Mouse (Mus musculus): ENCODE results near the gene Zfp36l2.
A peak's percentile ranks its signal among the peaks of the same experiment; 100 is the strongest.
"Not testable (repeated sequence)": the region's sequence is repeated elsewhere in the genome, so short reads cannot be mapped to it uniquely, and the experiment has no call there.

The Zfp36l2 gene

DNA sequence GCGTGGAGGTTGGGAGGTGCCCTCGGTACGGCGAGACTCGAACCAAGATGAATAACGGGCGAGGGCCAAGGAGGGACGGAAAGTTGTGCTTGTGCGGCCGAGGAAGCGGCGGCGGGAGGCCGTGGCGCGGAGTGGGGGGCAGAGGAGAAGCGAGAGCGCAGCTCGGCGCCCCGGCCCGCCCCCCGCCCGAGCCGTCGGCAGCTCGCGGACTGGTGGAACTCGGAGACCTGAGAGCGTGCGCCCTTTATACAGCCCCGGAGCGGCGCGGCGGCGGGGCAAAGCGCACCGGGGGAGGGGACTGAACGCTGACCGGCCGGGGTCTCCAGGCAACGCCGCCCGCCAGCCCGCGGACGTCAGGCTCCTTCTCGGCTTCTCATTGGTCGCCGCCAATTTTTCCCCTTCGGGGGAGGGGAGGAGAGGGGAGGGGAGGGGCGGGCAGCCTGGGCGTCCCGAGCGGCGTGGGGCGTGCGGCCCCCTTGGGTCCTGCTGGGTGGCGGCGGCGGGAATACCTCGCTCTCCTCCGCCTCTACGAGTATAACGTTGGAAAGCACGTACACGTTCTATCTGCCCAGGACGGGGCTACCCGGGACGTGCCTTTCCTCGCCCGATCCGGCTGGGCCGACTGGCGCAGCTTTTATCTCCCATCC is at the start of gene Zfp36l2:
Gene Zfp36l2 (minus strand): TSS at position 221 of the 647 bp plus-strand sequence.
- peak; percentile 97 for DNase-seq

DNA sequence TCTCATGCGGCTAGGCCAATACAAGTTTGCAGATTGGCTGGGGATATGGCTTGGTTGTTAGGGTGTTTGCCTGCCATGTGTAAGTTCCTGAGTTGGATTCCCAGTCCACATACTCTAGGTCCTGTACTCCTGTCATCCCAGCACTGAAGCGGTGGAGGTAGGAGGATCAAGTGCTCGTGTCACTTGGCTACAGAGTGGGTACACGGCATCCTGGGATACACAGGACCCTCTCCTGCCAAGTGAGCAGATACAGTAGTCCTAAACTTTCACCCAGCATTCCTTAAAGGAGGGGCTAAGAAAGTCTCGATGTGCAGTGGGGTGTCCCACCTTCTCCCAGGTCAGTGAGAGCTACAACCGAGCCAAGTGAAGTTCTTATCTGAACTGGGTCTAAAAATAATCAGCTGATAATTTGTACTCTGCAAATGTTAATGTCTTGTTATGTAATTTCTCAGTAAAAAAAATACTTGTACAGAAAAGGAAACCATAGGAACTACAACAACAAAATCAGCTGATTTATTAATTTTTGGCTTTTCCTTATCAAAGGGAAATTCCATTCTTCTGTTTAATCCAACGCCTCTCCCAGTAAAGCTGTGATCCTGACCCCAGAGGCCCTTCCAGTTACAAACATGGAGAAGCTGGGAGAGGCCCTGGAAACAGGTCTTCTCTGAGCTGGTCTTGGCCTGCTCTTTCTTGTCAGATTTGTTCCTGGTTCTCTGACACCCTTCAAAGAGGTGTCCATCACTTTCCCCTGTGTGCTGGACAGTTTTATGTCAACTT is 49.2 kb upstream of the Zfp36l2 start:
- peak; percentile 44 for DNase-seq

- DNase-seq, result no peak
These were observed 47.7 kb upstream of the Zfp36l2 start for GRCm38 (mm10) chr17:84235399-84235928.

DNA sequence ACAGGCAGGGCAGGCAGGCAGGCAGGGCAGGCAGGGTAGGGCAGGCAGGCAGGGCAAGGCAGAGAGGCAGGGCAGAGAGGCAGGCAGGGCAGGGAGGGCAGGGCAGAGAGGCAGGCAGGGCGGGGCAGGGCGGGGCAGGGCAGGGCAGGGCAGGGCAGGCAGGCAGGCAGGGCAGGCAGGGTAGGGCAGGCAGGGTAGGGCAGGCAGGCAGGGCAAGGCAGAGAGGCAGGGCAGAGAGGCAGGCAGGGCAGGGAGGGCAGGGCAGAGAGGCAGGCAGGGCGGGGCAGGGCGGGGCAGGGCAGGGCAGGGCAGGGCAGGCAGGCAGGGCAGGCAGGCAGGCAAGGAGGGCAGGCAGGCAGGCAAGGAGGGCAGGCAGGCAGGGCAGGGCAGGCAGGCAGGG is 47.0 kb upstream of the Zfp36l2 start:
- DNase-seq, result not testable (repeated sequence)

DNA sequence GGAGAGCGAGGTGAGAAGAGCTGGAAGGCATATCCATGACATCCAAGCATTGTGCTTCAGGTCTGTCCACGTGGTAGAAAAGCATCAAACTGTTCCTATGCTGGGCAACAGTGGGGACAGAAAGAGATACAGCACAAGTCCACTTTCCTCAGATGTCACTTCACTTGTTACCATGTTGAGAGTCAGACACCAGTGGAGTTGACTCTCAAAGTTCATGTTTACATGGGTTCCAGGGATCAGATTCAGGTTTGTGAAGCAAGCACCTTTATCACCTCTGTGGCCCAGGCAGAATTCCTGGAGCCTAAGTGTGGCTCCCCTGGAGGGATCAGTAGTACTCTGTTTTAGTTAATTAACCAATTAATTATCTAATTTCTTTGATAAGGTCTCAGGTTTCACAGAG is 46.0 kb upstream of the Zfp36l2 start:
- no peak for DNase-seq

GRCm38 (mm10) chr17:84231361-84231760 is 43.6 kb upstream of the Zfp36l2 start:
- no peak for DNase-seq

GRCm38 (mm10) chr17:84228223-84228622 is 40.5 kb upstream of the Zfp36l2 start:
- DNase-seq, result no peak

- DNase-seq, result peak; percentile 38
These were observed 38.9 kb upstream of the Zfp36l2 start for GRCm38 (mm10) chr17:84226681-84227080.

- DNase-seq, result no peak
These were observed 38.5 kb upstream of the Zfp36l2 start for GRCm38 (mm10) chr17:84226231-84226630.

DNA sequence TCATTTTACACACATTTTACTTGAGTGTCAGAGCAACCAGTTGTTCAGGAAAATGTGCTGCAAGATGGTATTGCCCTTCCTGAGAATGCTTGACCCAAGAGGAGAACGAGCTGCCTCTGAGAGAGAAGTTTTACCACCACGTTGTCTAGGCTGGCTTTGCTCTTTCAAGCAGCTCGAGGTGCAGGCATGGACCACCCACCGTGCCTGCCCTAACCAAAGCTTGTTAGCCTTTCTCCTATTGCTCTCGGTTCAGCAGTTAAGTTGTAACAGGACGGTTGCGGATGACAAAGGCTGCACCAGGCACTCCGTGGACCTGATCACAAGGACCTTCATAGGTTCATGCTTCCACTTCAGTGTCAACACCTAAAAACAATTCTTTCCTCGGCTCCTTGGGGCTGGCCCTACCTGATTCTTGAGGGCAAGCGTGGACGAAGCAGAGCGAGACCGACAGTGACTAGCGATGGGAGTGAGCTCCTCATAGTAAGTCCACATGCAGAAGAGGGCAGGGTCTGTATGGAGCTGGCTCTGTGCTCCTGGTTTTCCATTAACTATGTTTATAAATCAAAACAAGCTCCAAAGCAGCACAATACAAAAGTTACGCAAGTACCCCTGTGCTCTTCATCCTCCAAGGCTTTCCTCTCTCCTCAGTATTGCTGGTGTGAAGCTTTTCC is 36.6 kb upstream of the Zfp36l2 start:
- no peak for DNase-seq

DNA sequence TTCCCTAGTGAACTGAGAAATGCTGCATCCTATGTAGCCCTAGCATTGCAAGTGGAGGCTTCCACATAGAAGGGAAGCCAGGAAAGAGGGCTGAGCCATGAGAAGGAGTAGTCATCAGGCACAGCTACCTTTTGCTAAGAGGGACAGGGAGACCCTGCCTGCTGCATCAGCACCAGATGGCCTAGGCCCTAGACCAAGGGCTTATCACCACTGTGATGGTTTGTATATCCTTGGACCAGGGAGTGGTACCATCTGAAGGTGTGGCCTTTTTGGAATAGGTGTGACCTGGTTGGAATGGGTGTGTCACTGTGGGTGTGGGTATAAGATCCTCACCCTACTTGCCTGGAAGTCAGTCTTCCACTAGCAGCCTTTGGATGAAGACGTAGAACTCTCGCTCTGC is 31.1 kb upstream of the Zfp36l2 start:
- not testable (repeated sequence) for DNase-seq

- DNase-seq, result no peak
These were observed 29.9 kb upstream of the Zfp36l2 start for GRCm38 (mm10) chr17:84217696-84218095.

- DNase-seq, result peak; percentile 51
These were observed 27.7 kb upstream of the Zfp36l2 start for GRCm38 (mm10) chr17:84215264-84215960.

DNA sequence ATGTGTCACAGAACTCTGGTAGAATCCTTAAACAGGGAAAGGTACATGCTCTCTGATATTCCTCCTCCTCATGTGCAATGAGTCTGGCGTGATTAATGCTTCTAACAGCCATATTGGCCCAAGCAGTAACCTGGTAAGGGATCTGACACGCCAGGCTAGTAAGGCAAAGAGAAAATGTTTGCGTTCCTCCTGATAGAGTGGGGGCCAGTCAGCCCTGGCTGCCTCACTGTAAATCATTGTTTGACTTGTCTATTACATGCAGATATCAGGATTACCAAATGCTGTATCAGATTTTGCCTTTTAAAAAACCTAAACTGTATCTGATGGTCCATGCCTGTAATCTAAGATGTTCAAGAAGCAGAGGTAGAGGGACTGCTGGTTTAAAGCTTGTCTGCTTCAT is 25.7 kb upstream of the Zfp36l2 start:
- no peak for DNase-seq

- DNase-seq, result no peak
These were observed 19.9 kb upstream of the Zfp36l2 start for GRCm38 (mm10) chr17:84207611-84208010.

GRCm38 (mm10) chr17:84206239-84206638 is 18.5 kb upstream of the Zfp36l2 start:
- no peak for DNase-seq

- DNase-seq, result no peak
These were observed 17.2 kb upstream of the Zfp36l2 start for GRCm38 (mm10) chr17:84204962-84205361.

DNA sequence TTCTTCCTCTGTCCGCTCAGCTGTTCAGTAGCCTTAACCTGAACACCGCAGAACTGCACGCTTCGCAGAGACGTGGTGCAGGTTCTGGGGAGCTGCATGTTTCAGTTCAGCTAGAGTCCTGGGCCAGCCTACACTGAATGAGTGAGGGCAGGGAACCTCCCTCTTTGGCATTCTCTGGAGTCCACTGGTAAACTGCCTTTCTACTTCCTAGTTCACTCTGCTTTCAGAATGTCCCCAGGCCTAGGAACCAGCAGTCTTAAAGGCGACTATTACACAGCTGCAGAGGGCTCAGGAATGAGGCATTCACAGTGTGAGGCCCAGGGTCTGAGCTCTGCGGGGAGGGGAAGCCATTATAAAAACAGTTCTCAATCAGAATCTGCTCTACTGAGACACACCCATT is 15.6 kb upstream of the Zfp36l2 start:
- peak; percentile 25 for DNase-seq

DNA sequence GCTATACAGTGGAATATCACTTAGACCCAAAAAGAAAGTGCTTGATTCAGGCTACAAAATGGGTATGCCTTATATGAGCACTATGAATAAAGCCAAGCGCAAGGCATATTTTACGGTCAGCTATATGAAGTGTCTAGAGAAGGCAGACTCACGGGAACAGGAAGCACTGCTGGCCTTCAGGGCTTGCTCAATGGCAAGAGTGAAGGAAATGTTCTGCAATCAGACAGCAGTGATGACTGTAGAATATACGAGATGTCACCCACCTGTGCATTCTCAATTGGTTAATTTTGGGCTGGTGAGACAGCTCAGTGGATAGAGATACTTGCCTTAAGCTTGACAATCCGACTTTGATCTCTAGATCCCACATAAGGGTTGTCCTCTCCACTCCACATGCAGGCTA is 13.4 kb upstream of the Zfp36l2 start:
- DNase-seq, result no peak

- no peak for DNase-seq
These were observed 10.2 kb upstream of the Zfp36l2 start for GRCm38 (mm10) chr17:84197912-84198344.

- no peak for DNase-seq
These were observed 8.6 kb upstream of the Zfp36l2 start for GRCm38 (mm10) chr17:84196329-84196728.

- DNase-seq, result no peak
These were observed 8.1 kb upstream of the Zfp36l2 start for GRCm38 (mm10) chr17:84195835-84196234.

- no peak for DNase-seq
These were observed 7.3 kb upstream of the Zfp36l2 start for GRCm38 (mm10) chr17:84195003-84195395.

Data from lung, postnatal 36 days (tissue).